Mouse (Mus musculus) right cerebral cortex, postnatal 14 days (tissue): Measurements from ENCODE around the gene Elmod3.

Experiments
- DNase-seq: peaks from one replicate; pipeline ENCODE4 v3.0.0; 2022

The Elmod3 gene

DNA sequence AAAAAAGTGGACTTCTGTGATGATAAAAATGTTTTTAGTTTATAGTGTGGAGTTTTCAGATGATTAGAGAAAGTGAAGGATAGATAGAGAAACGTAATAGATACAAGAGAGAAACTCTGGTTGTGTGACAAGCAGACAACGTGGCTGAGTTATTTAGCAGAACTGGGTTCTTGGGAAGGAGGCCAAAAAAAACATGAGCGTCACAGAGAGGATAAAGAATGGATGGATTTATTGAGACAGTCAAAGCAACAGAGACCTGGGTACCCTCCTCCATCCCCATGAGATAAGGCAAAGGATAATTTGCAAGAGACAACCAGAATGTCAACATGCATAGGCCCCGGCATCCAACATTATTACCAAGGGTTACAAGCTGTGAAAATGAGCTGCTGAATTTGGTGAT is 12.0 kb upstream of the Elmod3 start:
- no peak for DNase-seq

DNA sequence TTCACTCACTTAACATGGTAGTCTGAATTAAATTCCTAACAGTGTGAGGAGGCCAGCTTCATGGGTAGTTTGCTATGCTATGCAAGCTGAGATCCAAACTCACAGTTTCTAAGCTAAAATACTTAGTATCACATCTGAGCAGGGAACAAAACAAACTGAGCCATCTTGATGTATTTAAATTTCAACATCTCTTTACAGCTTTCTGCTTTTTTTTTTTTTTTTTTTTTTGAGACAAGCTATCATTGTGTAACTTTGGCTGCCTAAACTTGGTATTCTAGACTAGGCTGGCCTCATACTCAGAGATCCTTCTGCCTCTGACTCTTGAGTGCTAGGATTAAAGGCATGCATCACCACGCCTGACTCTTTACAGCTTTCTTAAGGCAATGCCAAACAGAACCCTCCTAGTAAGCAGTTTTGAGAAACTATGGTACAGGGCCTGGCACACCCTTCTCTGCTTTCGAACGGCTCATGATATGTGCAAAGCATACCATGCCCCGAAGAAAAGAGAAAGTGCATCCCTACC is 10.5 kb upstream of the Elmod3 start:
- DNase-seq, result no peak

GRCm38 (mm10) chr6:72607676-72608075 is 9.5 kb upstream of the Elmod3 start:
- DNase-seq, result no peak

DNA sequence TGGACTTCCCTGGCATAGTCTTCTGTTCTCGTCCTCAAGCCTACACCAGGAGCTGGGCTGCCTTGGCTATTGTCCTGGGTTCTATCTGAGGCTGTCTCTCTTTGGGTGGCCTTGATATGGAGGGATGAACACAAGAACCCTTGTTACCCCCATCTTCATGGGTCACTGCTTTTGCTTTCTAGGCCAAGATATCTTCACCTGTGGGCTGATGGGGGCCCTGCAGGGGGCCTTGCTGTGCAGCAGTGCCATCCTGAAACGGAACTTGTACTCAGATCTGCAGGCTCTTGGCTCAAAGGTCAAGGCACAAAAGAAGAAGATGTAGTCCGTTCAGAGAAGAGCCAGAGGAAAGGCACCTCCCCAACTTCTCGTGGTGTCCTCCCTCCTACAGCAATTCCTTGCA is 8.8 kb upstream of the Elmod3 start:
- no peak for DNase-seq

DNA sequence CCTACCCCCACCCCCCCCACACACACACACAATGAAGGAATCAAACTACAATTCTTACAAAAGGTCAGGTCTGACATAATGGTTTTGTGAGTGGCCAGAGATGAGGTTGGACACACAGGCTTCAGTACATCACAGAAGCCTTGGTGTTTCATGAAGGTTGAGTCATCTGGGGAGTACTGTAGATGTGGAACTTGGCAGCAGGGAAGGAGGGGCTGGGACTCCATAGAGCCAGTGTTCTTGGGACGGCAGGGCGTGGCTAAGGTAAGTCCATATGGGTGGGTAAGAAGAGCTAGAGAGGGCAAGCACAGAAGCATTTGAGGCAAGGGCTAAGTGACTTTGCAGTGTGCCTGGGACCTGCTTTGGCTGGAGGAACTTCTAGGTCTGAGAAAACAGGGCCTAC is 5.9 kb upstream of the Elmod3 start:
- DNase-seq, result no peak

DNA sequence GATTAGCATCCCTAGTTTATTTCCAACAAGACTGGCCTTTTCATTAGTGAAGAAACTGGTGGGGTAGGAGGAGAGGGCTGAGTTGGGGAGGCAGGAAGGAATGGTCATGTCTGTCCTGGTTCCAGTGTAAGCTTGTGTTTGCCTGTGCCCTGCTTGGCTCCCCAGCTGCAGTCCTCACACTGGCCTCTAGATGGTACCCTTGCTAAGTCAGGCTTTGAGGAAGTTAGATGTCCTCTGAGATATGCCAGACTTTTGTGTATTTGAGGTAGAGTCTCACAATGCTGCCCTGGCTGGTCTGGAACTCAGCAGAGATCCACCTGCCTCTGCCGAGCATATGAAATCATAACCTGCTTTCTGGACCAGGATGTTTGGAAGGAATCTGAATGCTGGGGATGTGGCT is 3.5 kb upstream of the Elmod3 start:
- peak; percentile 82 for DNase-seq

- DNase-seq, result no peak
These were observed 2.6 kb upstream of the Elmod3 start for GRCm38 (mm10) chr6:72600771-72601170.

- DNase-seq, result no peak
These were observed 2.0 kb upstream of the Elmod3 start for GRCm38 (mm10) chr6:72600216-72600615.

DNA sequence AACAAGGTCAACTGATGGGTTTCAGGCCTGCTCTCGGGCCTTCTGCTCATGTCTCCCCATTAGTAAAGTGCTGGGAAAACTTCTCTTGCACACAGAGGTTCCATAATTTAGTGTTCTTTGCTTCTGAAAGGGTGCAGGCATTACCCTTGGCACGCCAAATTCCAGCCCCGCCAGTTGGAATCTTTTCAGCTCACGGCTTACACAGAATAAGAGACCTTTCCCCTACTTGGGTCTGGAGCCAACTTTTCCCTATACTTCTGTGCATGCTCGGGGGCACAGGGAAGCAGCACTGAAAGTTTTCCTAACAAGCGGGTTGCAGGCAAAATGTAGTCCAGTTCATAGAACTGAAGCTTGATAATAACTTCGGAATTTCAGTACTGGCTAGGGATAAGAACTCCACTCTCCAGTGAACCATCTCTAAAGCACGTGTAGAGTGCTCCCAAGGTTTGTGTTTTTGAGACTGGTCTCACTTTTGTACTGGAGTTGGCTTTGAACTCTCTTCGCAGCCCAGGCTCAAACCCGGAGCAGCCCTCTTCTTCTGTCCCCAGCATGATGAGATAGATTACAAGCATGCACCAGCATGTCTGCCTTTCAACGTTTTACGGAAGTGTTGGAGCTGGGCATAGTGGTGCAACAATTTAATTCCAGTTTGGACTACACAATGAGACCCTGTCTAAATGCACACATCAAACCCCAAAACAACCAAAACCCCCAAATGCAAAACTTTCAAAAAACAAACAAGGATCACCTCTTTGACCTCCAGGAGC is 761 bp upstream of the Elmod3 start:
- DNase-seq, result peak; percentile 33

GRCm38 (mm10) chr6:72597083-72597874 is 934 bp downstream of the Elmod3 start:
- DNase-seq, result no peak

DNA sequence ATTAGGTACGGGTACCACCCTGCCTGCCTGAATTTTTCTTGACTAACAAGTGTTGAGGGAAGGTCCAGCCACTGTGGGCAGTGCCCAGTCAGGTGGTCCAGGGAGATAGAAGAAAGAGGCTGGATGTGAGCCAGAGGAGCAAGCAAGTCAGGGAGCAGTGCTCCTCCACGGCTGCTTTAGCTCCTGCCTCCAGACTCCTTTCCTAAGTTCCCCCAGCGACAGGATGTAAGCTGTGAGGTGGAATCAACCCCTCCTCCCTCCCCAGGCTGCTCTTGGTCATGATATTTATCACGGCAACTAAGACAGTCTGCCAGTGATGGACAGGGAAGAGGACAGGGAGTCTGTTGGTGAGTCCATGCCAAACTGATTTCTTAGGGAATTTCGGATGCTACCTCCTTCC is 4.3 kb downstream of the Elmod3 start:
- no peak for DNase-seq

DNA sequence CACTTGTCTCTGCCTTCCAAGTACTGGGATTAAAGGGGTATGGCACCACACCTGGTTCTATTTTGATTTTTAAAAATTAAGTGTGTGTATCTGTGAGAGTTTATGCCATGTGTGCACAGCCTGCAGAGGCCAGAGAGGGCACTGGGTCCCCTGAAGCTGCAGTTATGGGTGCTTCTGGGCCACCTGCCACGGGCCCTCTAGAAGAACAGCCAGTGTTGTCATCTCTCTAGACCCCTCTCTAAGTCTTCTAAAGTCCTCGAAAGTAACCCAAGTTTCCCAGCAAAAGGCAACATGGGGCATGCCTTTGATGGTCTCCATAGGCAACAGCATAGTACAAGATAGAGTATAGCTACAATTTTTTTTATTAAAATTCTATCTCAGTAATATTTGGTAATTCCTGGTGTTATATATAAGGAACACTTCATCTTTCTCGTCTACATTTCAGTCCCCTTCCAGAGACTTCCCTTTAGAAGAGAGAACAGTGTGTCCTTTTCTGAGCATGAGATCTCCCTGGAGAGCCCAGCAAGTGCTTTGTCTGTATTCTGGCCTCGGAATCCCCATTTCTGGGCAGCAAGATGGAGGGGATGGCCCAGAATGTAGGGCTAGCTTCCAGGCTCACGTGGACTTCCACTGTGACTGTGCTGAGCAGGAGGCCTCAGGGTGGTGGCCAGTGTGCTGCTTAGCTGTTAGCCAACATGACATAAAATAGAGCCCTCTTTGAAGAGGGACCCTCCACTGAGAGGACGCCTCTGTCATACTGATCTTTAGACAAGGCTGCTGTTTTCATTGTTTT is 5.0 kb downstream of the Elmod3 start:
- no peak for DNase-seq

DNA sequence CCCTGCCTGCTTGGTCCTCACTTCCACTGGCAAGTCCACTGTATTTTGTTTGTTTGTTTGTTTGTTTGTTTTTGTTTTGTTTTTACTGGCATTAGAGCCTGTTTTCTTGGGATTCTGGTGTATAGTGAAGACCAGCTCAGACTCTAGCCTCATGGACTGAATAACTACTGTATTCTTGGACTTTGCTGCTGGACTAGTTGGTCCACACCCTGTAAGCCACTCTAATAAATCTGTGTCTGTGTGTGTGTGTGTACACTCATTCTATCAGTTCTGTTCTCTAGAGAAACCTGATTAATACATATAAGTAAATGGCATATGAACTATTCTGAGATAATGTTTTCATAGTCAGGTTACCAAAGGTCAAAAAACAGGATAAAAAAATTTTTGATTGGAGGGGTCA is 8.1 kb downstream of the Elmod3 start:
- no peak for DNase-seq

GRCm38 (mm10) chr6:72588307-72588706 is 9.9 kb downstream of the Elmod3 start:
- no peak for DNase-seq

DNA sequence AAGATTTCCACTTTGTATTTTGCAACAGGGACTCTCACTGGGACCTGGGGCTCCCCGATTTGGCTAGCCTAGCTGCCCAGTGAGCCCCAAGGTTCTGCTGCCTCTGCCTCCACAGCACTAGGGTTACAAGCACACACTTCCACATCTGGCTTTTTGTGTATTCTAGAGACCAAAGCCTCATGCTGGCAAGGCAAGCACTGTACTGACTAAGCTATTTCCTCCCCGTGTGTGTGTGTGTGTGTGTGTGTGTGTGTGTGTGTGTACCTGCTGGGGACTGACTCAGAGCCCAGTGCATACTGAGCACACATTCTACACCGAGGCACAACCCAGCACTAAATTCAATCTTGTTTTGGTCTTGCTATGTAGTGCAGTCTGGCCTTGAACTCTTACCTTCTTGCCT is 11.5 kb downstream of the Elmod3 start:
- no peak for DNase-seq

- DNase-seq, result no peak
These were observed 14.1 kb downstream of the Elmod3 start for GRCm38 (mm10) chr6:72584154-72584553.

DNA sequence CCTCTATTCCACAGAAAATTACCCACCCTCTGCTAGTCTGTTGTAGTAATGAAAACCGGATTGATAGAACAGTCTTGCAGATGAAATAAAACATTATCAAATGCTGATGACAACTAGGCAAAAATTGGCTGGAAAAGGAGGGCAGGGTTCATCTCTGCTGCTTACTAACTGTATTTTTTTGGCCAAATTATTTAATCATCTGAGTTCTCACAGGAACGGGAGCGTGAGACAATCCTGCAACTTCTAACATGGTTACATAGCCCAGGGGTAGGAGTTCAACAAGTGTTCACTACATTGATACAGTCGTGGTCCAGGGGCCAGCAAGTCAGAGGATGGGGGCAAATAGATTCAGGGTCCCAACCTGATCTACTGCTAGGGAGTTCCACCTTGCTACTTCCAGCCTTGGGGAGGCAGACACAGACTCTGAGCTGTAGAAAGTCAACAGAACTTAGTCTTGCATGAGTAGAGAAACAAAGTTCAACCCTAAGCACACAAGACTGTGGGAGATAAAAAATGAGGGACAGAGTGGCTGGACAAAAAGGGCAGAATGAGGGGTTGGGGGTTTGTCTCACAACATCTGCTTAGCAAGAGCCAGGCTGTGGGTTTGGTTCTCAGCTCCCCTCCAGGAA is 14.9 kb downstream of the Elmod3 start:
- no peak for DNase-seq

GRCm38 (mm10) chr6:72581625-72582382 is 16.4 kb downstream of the Elmod3 start:
- no peak for DNase-seq

DNA sequence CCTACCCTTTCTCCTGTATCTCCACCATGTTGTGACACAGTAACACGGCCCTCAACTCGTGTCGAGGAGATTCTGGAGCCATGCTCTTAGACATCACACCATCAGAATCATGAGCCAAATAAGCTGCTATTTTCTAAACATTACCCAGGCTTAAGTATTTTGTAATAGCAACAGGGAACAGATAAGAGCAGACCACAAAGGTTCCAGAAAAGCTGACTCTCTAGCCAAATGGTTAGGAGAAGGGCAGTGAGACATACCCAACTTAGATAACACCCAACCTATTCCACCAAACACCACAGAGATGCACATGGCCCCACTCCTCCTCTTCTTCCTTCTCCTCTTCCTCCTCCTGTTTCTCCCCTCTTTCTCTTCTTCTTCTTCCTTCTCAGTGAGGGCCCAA is 22.2 kb downstream of the Elmod3 start:
- no peak for DNase-seq

DNA sequence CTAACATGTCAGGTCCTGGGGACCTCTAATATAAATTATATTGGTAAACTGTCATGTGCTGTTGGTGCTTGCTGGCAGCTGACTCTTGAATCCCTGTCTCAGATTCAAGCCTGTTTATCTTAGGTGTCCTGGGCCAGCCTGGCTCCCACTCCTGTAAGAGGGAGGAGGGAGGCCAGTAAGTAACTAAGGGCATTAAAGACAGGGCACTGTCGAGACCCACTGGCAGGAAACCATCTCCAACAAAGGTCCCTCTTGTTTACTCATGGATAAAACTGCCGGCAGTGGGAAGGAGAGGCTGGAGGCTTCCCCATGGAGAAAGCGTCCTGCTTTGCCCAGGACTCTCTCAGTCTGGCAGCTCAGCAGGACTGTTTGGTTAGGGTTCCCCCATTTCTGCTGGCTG is 26.4 kb downstream of the Elmod3 start:
- no peak for DNase-seq

DNA sequence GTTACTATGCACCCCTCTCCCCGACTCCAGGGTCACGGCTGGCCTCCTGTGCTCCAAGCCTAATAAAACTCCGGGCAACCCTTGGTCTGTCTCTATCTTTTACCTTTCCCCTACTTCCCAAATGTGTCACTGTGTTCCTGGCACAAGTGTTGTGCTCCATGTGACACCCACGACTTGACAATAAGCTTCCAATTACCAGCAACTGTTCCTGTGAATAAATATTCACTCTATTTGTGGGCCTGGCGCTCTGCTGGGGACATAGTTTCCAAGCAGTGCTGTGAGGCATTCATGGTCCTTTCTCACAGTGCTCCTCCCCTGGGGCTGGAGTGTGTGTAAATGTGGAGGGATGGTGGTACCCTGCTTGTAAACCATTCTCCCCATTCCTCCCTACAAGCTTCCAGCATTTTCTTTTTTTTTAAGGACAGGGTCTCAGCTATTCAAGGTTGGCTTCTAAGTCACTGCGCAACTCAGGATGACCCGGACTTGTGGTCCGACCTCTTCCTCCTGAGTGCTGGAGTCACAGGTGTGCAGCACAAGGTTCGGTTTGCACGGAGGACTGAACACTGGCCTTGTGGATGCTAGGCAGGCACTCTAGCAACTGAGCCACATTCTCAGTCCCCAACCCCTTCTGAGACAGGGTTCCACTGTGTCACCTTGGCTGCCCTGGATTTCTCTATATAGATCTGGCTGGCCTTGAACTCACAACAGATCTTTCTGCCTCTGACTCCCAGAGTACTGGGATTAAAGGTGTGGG is 27.4 kb downstream of the Elmod3 start:
- no peak for DNase-seq
